Mouse (Mus musculus) megakaryocyte, embryonic 14.5 days (primary cell): ENCODE data around the gene Spata13.

Experiments used
- FLI1 ChIP-seq: IDR thresholded peaks from 2 replicates; pipeline ENCODE4 v1.6.1; 2012; ENCODE audit warnings: low read length, inconsistent platforms, mixed read lengths
- GATA1 ChIP-seq: IDR thresholded peaks from 3 replicates; pipeline ENCODE4 v1.6.1; 2012; ENCODE audit warnings: mixed read lengths, low read length, inconsistent platforms, borderline replicate concordance

DNA sequence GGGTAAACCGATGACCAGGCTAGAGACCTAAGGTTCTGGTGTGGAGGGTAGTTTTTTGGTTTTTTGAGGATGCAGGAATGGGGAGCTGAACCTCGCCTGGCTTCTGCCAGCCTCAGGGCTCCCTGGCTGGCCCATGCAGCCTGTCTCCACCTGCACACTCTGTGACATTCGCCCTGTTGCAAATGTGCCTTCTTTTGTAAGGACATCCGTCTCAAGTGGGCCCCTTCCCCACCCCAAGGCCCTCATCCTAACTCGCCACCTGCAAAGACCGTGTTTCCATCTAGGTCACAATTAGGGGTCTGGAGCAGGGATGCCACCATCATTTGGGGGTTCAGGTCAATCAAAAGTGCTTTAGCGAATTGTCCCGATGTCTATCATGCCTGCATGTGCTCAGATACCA is 75.9 kb downstream of the Spata13 start:
- no peak for TF ChIP-seq GATA1
- TF ChIP-seq FLI1: no peak
